Mouse (Mus musculus) hindbrain, postnatal 0 days (tissue): Measurements from ENCODE around the gene Trabd2b. TPM values are rescaled to one million over a fixed set of nuclear protein-coding genes. Genes with fewer than 3 reads are reported as not detected.

Source experiments
- ATAC-seq: fragments of 200-750 bp; cut with Nextera tagmentation; 2 replicates; pipeline ENCODE4 v1.8.0; 2017; ENCODE audit warnings: mild to moderate bottlenecking, moderate TSS enrichment, moderate library complexity
- DNase-seq: peaks from one replicate; pipeline ENCODE4 v3.0.0-alpha.2; 2015; ENCODE audit warnings: low spot score
- H3K27ac ChIP-seq: fragments of 300-500 bp; sonication (generic); 2 replicates; pipeline ENCODE4 v1.5.1; 2014; ENCODE audit warnings: mild to moderate bottlenecking
- H3K27me3 ChIP-seq: fragments of 300-500 bp; sonication (generic); 2 replicates; pipeline ENCODE4 v1.6.1; 2014; ENCODE audit warnings: low read length, mixed read lengths; ENCODE audit not compliant: insufficient read depth
- H3K36me3 ChIP-seq: fragments of 300-500 bp; sonication (generic); 2 replicates; pipeline ENCODE4 v1.6.1; 2014; ENCODE audit warnings: low read length, mixed read lengths; ENCODE audit not compliant: insufficient read depth
- H3K4me1 ChIP-seq: fragments of 300-500 bp; sonication (generic); 2 replicates; pipeline ENCODE4 v1.6.1; 2014; ENCODE audit warnings: antibody characterized with exemption, low read length, mixed read lengths; ENCODE audit not compliant: insufficient read depth
- H3K4me2 ChIP-seq: fragments of 300-500 bp; sonication (generic); 2 replicates; pipeline ENCODE4 v1.6.1; 2014; ENCODE audit warnings: low read depth, mild to moderate bottlenecking, low read length, moderate library complexity, mixed read lengths
- H3K4me3 ChIP-seq: fragments of 300-500 bp; sonication (generic); 2 replicates; pipeline ENCODE4 v1.5.1; 2014; ENCODE audit warnings: low read length
- H3K9ac ChIP-seq: fragments of 300-500 bp; sonication (generic); replicated peaks from 2 replicates; pipeline ENCODE4 v1.6.1; 2014; ENCODE audit warnings: mild to moderate bottlenecking, low read length, moderate library complexity, mixed read lengths
- H3K9me3 ChIP-seq: fragments of 300-500 bp; sonication (generic); 2 replicates; pipeline ENCODE4 v1.6.1; 2016; ENCODE audit warnings: low read length, mixed read lengths
- CTCF ChIP-seq: IDR thresholded peaks from 2 replicates; pipeline ENCODE4 v1.5.1; 2016; ENCODE audit warnings: antibody characterized with exemption, control low read depth, low read depth
- WGBS: fragments of 180-500 bp; shearing (Covaris S2); extraction: QIAGEN DNeasy Blood & Tissue Kit; methylation state at CpG from one replicate; pipeline ENCODE4 v1.1.7; 2014; 5-methylcytosine and 5-hydroxymethylcytosine counted together
- polyA plus RNA-seq: library from polyadenylated mRNA; unstranded; fragments of >200 nt; fragmentation: Nextera tagmentation; extraction: Ambion mirVana; gene quantifications from 2 replicates; pipeline ENCODE4 v1.2.1, GENCODE M21; 2015
- total RNA-seq: library from RNA; depleted of rRNA; stranded (reverse); fragments of >200 nt; gene quantifications from 2 replicates; pipeline ENCODE4 v1.2.3, GENCODE M21; 2014

Gene Trabd2b
- total and polyA plus RNA-seq, 2 experiments from 2014 or later: 0.65 to 1.8 TPM

- DNase-seq (no peak), ATAC-seq (peak; percentile 43; the same call in 1 of the 2 replicates)
- no peaks in the 10 kb centered on the region for H3K9me3 ChIP-seq
- no peak overlapping the region for H3K4me2 ChIP-seq
- H3K36me3 ChIP-seq: no peaks in the 10 kb centered on the region
- H3K9ac ChIP-seq: no peak overlapping the region
- no peaks in the 10 kb centered on the region for H3K27me3 ChIP-seq
- no peak overlapping the region for H3K27ac ChIP-seq
- no peak for TF ChIP-seq CTCF
- no peak overlapping the region for H3K4me3 ChIP-seq
- no peaks in the 10 kb centered on the region for H3K4me1 ChIP-seq
- WGBS: 38% methylated on average over 4 of the region's 4 CpGs
Measured at GRCm38 (mm10) chr4:114495688-114496426, 89.3 kb downstream of the Trabd2b start.

DNA sequence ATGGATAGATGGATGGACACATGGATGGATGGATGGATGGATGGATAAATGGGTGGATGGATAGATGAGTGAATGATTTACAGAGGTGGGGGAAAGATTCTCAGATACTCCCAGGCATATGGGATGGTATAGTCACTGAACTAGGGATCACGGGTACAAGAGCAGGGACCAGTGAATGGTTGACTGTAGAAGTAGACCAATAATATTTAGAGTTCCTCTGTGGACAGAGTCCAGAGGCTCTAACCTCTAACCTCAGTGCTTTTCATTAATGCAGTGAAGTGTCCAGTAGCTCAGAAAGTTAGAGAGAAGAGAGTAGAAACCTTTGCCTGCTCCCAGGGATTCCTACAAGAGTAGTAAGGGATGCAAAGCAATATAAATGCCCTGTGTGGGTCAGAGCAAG lies 93.1 kb downstream of the Trabd2b start:
- no peak for TF ChIP-seq CTCF
- no peak for ATAC-seq
- Histone ChIP-seq H3K4me1 (no peaks in the 10 kb centered on the region), H3K4me3 (no peak overlapping the region), H3K27ac (no peak overlapping the region), H3K4me2 (no peak overlapping the region), H3K9me3 (no peaks in the 10 kb centered on the region), H3K27me3 (no peaks in the 10 kb centered on the region), H3K36me3 (no peaks in the 10 kb centered on the region), H3K9ac (no peak overlapping the region)
- DNase-seq: no peak
- WGBS: 91% methylated on average over 1 of the region's 1 CpGs

GRCm38 (mm10) chr4:114500317-114500716 lies 93.8 kb downstream of the Trabd2b start:
- no peak for TF ChIP-seq CTCF
- no peaks in the 10 kb centered on the region for H3K9me3 ChIP-seq
- no peak overlapping the region for H3K27ac ChIP-seq
- 68% methylated on average over 7 of the region's 7 CpGs for WGBS
- DNase-seq: no peak
- no peaks in the 10 kb centered on the region for H3K27me3 ChIP-seq
- H3K9ac ChIP-seq: no peak overlapping the region
- H3K4me1 ChIP-seq: no peaks in the 10 kb centered on the region
- no peak for ATAC-seq
- no peaks in the 10 kb centered on the region for H3K36me3 ChIP-seq
- H3K4me3 ChIP-seq: no peak overlapping the region
- no peak overlapping the region for H3K4me2 ChIP-seq

- ATAC-seq (no peak), DNase-seq (no peak)
- no peaks in the 10 kb centered on the region for H3K9me3 ChIP-seq
- no peak overlapping the region for H3K27ac ChIP-seq
- H3K4me1 ChIP-seq: no peaks in the 10 kb centered on the region
- TF ChIP-seq CTCF: no peak
- H3K4me2 ChIP-seq: no peak overlapping the region
- no peak overlapping the region for H3K4me3 ChIP-seq
- no peaks in the 10 kb centered on the region for H3K36me3 ChIP-seq
- WGBS: 92% methylated on average over 1 of the region's 1 CpGs
- H3K9ac ChIP-seq: no peak overlapping the region
- H3K27me3 ChIP-seq: no peaks in the 10 kb centered on the region
Measured at GRCm38 (mm10) chr4:114501048-114501447, 94.5 kb downstream of the Trabd2b start.

- ATAC-seq (no peak), DNase-seq (no peak)
- H3K9ac ChIP-seq: no peak overlapping the region
- no peak overlapping the region for H3K27ac ChIP-seq
- no peaks in the 10 kb centered on the region for H3K4me1 ChIP-seq
- no peaks in the 10 kb centered on the region for H3K27me3 ChIP-seq
- H3K36me3 ChIP-seq: no peaks in the 10 kb centered on the region
- no peak overlapping the region for H3K4me3 ChIP-seq
- TF ChIP-seq CTCF: no peak
- H3K9me3 ChIP-seq: no peaks in the 10 kb centered on the region
- no peak overlapping the region for H3K4me2 ChIP-seq
- WGBS: 79% methylated on average over 4 of the region's 4 CpGs
Measured at GRCm38 (mm10) chr4:114501611-114502010, 95.1 kb downstream of the Trabd2b start.

DNA sequence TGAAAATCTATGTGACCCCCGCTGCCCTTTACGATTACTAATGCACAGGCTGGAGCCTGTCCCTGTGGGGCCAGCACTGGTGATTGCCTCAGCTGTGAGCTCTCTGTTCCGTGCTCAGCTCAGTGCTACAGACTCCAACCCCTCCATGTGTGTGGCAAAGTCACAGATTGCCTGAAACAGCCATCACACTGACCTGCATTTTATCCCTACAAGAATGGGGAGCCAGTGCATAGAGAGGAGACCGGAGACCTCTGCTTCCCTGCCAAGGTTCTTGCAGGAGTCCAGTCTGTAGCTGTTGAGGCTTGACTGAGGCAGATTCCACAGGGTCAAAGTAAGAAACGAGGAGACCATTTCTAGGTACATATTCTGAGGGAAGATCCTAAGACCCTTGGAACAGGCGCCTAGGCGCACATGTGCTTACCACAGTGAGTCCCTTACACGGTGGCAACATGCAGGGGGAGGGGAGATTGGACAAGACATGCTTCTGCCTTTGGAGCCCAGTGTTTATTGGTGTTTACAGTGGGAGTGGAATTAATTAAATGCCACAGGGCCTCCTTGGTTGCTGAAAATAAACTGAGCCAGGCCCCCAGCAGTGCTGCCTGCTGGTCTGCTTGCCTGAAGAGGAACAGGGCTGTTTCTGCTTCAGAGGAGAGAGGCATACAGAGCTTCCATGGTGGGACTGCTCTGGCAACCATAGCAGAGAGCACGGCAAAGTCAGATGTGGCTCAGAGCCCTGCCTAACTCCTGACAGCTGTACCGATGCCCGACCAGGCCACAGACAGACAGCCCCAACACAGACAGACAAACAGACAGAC lies 97.9 kb downstream of the Trabd2b start:
- no peaks in the 10 kb centered on the region for H3K9me3 ChIP-seq
- H3K27ac ChIP-seq: no peak overlapping the region
- no peaks in the 10 kb centered on the region for H3K36me3 ChIP-seq
- no peak overlapping the region for H3K4me3 ChIP-seq
- 40% methylated on average over 11 of the region's 11 CpGs for WGBS
- no peak overlapping the region for H3K4me2 ChIP-seq
- no peaks in the 10 kb centered on the region for H3K4me1 ChIP-seq
- TF ChIP-seq CTCF: no peak
- no peaks in the 10 kb centered on the region for H3K27me3 ChIP-seq
- peak; percentile 43; the same call in 1 of the 2 replicates for ATAC-seq
- no peak overlapping the region for H3K9ac ChIP-seq
- DNase-seq: peak; percentile 18

GRCm38 (mm10) chr4:114509601-114510000 lies 103.1 kb downstream of the Trabd2b start:
- Histone ChIP-seq H3K4me1 (no peaks in the 10 kb centered on the region), H3K27ac (no peak overlapping the region), H3K9me3 (no peaks in the 10 kb centered on the region), H3K27me3 (no peaks in the 10 kb centered on the region), H3K36me3 (no peaks in the 10 kb centered on the region), H3K4me3 (no peak overlapping the region), H3K4me2 (no peak overlapping the region), H3K9ac (no peak overlapping the region)
- TF ChIP-seq CTCF: no peak
- DNase-seq (no peak), ATAC-seq (no peak)
- WGBS: 81% methylated on average over 6 of the region's 6 CpGs
